ENCODE assay signal across 12 mouse cellular contexts in the genomic region with DNA sequence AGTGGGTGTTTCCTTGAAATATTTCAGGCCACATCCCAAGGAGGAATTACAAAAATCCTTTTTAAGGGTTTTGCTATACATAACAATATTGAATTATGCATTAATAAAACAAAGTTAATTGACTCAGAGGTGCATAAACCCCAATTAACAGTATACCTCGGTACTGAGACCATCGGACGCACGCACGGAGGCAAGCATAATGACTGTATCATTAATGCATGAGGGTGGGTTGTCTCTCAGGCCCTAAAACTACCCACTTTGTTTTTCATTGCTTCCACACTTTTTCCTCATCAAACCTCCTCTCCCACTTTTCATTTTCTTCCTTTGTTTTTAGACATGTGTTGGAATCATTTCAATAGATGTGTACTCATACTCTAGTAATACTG.
DNase-seq lines count a peak whose midpoint lies in the region; ATAC-seq lines count a peak whose summit lies in the region.
"Had no signal": no experiment of that assay in that cellular context is flagged by ENCODE, and none has a peak within 500 bp of the region (broad histone marks: within the 10 kb centered on the region; RNA-seq: fewer than 3 reads in every experiment).

No protein-coding gene starts in this region.

- no peaks in the 10 kb centered on the region for H3K27me3 ChIP-seq in neural tube, embryonic 12.5 days (replicated peaks)
- H3K27me3 ChIP-seq in hindbrain, embryonic 10.5 days (ENCODE audit: insufficient read depth, poor library complexity, severe bottlenecking) = no peaks in the 10 kb centered on the region
- H3K27me3 ChIP-seq in midbrain, embryonic 13.5 days = no peaks in the 10 kb centered on the region
- H3K27me3 ChIP-seq: stomach, embryonic 15.5 days had no signal

- peak overlapping the region; percentile 48 for H3K4me2 ChIP-seq in neural tube, embryonic 12.5 days (replicated peaks)
- peak overlapping the region; percentile 43 for H3K4me2 ChIP-seq in midbrain, embryonic 13.5 days (replicated peaks)
- H3K4me2 ChIP-seq: liver, embryonic 11.5 days had no signal

- peaks cover 9% of the 10 kb centered on the region for H3K4me1 ChIP-seq in neural tube, embryonic 12.5 days
- peaks cover 18% of the 10 kb centered on the region for H3K4me1 ChIP-seq in hindbrain, embryonic 10.5 days (replicated peaks)
- H3K4me1 ChIP-seq in midbrain, embryonic 13.5 days (replicated peaks) = peaks cover 27% of the 10 kb centered on the region
- H3K4me1 ChIP-seq: stomach, embryonic 15.5 days had no signal

- no peaks in the 10 kb centered on the region for H3K36me3 ChIP-seq in neural tube, embryonic 12.5 days
- H3K36me3 ChIP-seq in hindbrain, embryonic 10.5 days = no peaks in the 10 kb centered on the region
- no peaks in the 10 kb centered on the region for H3K36me3 ChIP-seq in midbrain, embryonic 13.5 days
- H3K36me3 ChIP-seq: stomach, embryonic 15.5 days had no signal

- no peak overlapping the region for H3K9ac ChIP-seq in neural tube, embryonic 12.5 days
- H3K9ac ChIP-seq in midbrain, embryonic 13.5 days (replicated peaks) = no peak overlapping the region
- H3K9ac ChIP-seq: stomach, embryonic 15.5 days had no signal

- H3K9me3 ChIP-seq in neural tube, embryonic 12.5 days = no peaks in the 10 kb centered on the region
- no peaks in the 10 kb centered on the region for H3K9me3 ChIP-seq in hindbrain, embryonic 10.5 days
- no peaks in the 10 kb centered on the region for H3K9me3 ChIP-seq in midbrain, embryonic 13.5 days
- H3K9me3 ChIP-seq: stomach, embryonic 15.5 days had no signal

- ATAC-seq in neural tube, embryonic 12.5 days (ENCODE audit: low FRiP score, low read depth) = peak; percentile 69
- ATAC-seq in midbrain, embryonic 13.5 days = no peak

- WGBS in neural tube, embryonic 12.5 days = 44% methylated on average over 5 of the region's 5 CpGs
- WGBS in hindbrain, embryonic 10.5 days = 71% methylated on average over 5 of the region's 5 CpGs
- 14% methylated on average over 5 of the region's 5 CpGs for WGBS in midbrain, embryonic 13.5 days

- no peak overlapping the region for H3K4me3 ChIP-seq in neural tube, embryonic 12.5 days
- H3K4me3 ChIP-seq in hindbrain, embryonic 10.5 days = no peak overlapping the region
- H3K4me3 ChIP-seq in midbrain, embryonic 13.5 days (replicated peaks) = peak overlapping the region; percentile 17
- H3K4me3 ChIP-seq: stomach, embryonic 15.5 days had no signal

- no peak for DNase-seq in neural tube, embryonic 10.5 days (ENCODE audit: extremely low spot score, low spot score)
- DNase-seq in hindbrain, embryonic 10.5 days (ENCODE audit: low spot score) = no peak
- DNase-seq in gastrocnemius, adult 8-10 months (ENCODE audit: low spot score in 2 of 2) = no peak
- no peak for DNase-seq in thymus, postnatal 36 days
- no peak for DNase-seq in adrenal gland, adult 8-10 months
- DNase-seq: adrenal gland, postnatal 10 days; lung, postnatal 36 days; thymus, postnatal 25 days had no signal

- H3K27ac ChIP-seq in neural tube, embryonic 12.5 days = no peak overlapping the region
- peak overlapping the region; percentile 77; the same call in 1 of the 2 replicates for H3K27ac ChIP-seq in hindbrain, embryonic 10.5 days
- H3K27ac ChIP-seq in midbrain, embryonic 13.5 days = peak overlapping the region; percentile 83
- H3K27ac ChIP-seq: stomach, embryonic 15.5 days had no signal
